Mouse (Mus musculus) ZHBTc4 (cell line): ENCODE data around the gene Ercc2.

ENCODE experiments used
- DNase-seq: peaks from one replicate; pipeline ENCODE4 v3.0.0-alpha.2; 2011; ENCODE audit warnings: low read depth, low spot score

Ercc2 gene

DNA sequence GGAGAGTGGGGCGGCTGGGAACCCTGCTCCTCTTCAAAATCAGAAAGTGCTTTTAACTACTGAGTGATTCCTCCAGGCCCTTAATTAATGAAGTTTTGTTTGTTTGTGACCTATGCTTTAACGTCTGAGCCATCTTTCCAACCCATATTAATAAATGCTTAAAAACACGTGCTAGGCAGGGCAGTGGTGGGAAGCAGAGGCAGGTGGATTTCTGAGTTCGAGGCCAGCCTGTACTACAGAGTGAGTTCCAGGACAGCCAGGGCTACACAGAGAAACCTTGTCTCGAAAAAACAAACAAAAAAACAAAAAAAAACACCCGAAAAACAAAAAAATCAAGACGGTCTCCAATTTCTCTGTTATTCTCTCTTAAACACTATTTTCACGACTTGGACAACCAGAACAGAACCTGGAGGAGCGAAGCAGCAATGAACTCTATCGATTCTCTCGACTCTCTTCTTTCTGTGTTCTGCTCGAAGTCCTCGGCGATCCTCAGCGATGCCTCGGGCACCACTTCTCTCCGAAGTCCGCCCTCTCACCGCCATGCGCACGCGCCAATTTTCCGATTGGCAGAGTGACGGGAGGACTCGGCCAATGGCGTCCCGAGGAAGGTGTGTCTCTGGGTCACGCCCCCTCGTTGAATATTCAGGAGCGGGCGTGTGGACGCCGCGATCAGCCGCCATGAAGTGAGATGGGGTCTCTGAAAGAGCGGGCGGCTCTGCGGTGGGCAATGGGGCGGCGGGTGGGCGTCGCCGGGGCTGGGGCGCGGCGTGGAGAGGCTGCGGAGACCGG lies at the start of gene Ercc2:
Gene Ercc2, plus strand, starts transcription at position 634 of the 789 bp plus-strand sequence.
- DNase-seq, result peak; percentile 100

DNA sequence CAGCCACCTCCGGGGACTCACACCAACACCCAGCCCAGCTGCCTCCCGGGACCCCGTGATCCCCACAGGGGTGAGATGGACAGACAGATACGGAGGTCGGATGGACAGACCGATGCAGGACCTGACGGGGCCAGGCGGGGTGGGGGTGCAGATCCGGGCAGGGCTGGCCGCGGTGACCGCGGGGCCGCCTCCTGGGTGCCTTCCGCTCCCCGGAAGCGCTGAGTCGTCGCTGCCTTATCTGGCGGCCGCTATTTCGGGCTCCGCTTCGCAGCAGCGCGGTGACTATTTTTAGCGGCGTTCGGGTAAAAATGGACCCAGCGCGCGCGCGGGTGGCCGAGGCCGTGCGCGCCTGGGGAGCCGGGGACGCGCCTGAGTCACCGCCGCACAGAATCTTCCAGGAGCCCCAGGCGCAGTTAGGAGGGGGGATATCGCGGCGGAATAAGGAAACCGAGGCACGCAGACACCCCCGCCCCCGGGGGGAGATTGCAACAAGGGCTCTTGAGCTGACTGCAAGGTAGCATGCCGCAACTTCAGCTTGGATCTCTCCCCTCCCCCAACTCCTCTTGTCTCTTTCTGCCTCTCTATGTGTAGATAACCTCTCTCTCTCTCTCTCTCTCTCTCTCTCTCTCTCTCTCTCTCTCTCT lies 49.0 kb upstream of the Ercc2 start:
- no peak for DNase-seq

DNA sequence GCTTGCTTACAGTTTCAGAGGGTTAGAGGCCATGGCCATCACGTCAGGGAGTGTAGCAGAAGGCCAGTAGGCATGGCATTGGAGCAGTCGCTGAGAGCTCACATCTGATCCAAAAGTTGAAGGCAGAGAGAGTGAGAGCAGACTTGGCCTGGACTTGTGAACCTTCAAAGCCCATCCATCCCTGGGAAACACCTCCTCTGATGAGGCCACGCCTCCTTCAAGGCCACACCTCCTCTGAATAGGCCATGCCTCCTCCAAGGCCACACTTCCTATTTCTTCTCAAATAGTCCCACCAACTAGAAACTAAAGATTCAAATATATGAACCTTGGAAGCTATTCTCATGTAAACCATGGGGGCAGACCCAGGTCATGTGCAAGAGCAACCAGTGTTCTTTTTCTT lies 46.2 kb upstream of the Ercc2 start:
- peak; percentile 82 for DNase-seq

DNA sequence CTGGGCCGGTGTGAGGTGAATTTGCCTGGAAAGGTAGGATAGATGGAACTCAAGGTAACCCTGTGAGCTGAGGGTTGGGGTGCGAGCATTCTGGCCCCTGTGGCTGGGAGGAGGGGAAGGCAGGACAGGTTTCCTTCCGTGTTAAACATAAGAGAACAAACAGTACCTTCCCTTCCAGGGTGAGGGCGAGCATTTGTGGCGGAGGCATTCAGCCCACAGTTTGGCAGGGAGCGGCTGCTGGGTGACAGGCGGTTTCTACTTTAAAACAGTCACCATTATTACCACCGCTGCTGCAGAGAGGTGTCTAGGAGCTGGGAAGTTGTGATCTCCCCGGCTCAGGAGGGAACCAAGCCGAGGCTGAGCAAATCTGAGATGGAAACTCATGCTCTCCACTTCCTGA lies 44.7 kb upstream of the Ercc2 start:
- DNase-seq, result no peak

DNA sequence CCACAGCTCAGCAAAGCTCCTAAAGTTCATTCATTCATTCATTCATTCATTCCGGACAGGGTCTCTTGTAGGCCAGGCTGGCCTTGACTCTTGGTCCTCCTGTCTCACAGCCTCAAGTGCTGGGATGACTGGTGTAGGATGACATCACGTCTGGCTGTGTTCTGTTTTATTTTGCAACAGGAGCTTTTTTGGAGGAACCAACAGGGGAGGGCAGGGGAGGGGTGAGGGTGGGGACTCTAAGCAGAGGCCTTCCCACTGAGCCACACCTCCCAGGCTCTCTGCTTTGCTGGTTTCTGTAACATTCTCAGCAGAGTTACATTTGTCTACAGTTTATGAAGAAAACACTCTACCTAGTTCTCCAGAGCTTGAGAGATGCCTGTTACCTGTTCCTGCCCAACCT lies 43.8 kb upstream of the Ercc2 start:
- DNase-seq, result no peak

DNA sequence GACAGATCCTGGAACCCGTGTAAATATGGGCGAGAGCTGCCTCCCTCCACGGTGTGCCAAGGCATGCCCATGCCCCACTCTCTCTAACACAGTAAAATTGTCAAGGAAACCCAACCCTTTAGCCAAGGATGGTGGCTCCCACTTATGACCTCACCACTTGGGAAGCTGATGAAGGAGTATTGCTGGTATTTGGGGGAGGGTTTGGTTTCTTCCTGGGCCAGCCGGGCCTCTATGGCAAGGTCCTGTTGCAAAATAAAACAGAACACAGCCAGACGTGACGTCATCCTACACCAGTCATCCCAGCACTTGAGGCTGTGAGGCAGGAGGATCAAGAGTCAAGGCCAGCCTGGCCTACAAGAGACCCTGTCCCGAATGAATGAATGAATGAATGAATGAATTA lies 43.2 kb upstream of the Ercc2 start:
- DNase-seq, result no peak

DNA sequence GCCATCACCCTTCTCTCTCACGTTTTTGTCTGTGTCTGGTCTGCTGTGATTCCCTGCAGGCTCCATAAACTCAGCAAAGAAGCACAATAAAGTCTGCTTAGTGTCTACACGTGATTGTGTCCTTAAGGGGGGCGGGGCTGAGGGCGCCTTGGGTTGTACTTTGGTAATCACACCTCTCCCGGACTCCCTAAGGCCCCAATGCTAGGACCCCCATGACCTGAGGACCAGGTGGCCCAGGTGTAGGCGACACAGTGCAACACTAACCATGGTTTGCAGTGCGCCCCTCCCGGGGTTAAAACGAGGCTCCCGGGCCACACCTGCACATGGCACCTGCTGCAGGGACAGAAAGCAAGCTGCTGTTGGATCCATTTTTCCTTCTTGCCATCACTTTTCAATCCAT lies 40.6 kb upstream of the Ercc2 start:
- no peak for DNase-seq

DNA sequence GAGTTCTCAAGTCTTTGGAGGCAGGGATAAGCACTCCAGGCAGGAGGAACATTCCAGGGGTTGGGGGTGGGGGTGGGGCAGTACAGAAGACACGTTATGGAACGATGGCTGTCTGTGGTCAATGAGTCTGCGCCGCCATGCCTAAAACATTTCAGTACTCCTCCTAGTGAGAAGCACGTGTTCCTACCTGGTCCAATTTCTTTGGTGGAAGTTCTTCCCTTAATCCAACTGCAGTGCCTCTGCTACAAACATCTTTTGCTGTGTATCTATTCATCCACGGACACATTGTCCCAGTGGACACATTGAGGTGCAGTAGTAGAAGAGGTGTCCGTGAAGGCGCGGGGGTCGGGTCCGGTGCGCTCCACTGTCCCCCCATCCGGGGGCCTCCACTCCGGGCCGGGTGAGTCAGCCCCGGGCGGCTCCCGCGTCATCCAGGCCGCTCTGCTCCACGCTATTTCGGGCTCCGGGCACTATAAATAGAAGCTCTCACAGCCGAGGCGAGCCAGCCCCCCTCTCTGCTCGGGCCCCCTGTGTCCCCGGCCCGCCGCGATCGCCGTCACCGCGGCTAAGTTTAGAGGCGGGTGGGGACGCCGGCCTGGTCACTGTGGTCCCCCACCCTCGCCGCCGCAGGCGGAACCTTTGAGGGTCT lies 39.9 kb upstream of the Ercc2 start:
- DNase-seq, result peak; percentile 67

DNA sequence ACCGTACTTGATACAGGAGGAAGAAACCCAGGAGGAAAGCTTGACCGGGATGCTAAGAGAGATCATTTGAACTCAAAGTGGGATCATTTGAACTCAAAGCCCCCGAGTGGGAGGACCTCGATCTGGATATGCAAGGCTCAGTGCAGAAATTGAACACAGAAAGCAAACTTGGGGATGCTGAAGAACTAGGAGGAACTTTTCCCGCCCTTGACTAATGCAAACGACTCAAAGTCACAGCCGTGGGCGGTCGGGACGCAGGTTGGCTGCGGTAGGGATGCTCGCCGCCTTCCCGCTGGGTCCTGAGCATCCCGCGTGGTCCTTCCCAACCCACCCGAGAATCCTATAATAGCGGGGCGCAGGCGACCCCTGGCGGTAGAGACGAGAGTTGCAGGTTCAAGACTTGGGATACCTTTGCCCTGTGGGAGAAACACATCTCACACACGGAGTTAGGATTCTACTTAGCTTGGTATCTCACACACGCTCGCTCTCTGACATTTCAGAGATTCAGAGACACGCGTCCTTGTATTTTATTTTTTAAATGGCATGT lies 39.3 kb upstream of the Ercc2 start:
- DNase-seq, result no peak

DNA sequence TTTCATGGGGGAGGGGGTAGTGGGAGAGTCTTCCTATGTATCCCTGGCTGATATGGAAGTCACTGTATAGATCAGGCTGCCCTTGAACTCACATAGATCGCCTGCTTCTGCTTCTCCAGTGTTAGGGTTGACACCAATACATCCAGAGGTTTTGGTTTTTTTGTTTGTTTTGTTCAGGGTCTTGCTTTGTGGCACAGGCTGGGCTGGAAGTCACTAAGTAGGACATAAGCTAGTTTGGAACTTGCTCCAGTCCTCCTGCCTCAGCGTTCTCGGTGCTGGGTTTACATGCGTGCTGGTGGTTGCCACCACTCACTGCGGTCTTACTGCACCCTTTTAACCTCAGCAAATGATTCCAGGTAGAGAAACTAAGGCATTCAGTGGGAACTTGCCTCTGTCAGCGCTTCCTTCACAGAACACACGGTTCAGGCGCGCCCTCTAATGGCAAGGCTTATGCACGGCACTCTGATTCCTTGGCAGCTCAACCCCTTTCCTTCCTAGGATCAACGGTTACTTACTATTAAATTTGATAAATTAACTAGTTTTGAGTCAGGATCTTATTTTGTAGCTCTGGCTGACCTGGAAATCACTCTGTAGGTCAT lies 38.5 kb upstream of the Ercc2 start:
- peak; percentile 92 for DNase-seq

DNA sequence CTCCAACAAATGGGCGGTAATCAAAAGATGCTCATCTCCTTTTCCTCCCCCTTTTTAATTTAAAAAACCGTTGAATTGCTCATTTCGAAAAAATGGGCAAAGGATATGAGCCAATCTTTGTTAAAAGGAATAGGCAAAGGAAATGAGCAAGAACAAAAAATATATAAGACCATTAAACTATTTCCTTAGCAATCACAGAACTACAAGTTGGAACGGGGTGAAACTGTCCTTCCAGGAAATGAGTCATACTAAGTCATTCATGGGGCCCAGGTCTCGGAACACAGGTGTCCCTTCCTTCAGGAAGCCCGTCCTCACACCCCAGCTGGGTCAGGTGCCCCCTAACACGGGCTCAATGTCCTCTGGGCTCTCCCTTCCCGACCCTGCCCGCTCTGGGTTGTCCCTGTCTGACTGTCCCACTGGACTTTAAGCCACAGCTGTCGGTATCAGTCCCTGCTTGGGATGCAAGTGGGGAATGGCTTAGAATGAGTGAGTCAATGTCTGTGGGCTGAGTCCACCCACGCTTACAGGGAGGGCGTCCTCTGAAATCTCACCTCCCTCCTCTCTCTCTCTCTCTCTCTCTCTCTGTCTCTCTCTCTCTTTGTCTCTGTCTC lies 37.5 kb upstream of the Ercc2 start, which contains the start of gene Ercc1:
Gene Ercc1, plus strand, starts transcription at position 542 of the 611 bp plus-strand sequence.
- DNase-seq, result no peak

DNA sequence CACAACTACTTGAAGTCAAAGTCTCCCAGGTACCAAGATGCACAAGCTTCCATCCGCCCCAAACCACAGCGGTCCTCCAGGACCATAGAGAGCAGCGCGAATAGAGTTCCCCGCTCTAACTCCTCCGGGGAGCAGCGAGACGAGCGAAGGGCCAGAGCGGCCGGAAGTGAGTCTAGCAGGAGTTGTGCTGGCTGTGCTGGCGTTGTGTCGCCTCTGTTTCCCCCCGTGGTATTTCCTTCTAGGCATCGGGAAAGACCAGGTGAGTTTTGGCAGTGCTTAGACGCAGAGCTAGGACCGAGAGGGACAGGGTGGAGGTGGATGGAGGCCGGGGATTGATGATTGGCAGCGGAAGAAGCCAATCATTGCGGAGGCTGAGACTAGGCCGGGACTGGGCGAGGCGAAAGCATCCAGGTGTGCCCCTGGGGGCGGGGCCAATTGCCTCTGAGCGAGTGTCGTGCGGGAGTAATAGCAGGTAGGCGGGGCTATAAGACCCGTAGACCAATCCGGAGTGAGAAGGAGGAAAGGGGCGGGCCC lies 36.8 kb upstream of the Ercc2 start:
- peak; percentile 100 for DNase-seq

DNA sequence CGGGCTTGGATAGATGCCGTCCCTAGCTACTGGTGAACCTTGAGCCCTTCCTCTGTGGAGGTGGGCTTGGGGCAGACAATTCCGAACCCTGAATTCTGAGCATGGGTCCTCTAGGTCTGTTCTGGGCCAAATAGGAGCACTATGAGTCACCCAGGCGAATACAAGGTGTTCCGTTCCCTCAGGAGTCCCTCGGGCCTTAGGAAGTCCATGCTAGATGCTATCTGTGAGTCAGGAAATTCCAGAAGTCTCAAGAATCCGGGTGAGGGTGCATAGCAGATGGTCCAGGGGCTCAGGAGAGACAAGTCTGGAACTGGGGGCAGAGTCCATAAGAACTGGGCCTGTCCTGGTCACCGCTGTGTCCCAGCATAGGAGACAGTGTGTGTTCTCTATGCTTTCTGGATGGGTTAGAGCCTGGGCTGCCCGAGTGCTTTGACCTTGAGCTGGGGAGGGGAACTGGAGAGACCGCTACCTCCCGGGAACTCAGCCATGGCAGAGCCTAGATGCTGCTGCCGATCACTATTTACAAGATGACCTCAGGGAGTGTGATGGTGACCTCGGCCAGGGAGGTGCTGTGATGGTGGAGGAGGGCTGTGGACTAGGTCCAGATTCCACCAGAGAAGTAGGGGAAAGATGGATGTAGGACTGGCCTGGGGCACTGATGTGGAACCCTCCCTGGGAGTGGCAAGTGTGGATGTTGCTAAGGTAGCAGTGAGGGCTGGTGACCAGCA lies 32.5 kb upstream of the Ercc2 start:
- no peak for DNase-seq

DNA sequence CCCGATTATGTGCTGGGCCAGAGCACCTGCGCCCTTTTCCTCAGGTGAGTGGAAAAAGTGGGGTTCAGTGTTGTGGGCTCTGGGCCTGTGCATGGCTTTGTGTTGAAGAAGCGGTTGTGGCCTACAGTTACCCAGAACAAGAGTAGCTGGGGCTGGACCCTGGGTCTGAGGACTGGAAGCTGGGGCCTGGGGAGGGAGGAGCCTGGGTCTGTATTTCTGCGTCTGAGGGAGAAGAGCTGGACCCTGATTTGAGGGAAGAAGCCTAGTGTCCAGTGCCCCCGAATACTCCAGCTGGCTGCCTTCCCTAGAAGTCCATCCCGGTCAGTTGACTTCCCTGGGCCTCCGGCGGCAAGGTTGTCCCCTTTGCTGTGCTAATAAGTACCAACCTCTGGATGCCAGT lies 31.6 kb upstream of the Ercc2 start:
- DNase-seq, result no peak

DNA sequence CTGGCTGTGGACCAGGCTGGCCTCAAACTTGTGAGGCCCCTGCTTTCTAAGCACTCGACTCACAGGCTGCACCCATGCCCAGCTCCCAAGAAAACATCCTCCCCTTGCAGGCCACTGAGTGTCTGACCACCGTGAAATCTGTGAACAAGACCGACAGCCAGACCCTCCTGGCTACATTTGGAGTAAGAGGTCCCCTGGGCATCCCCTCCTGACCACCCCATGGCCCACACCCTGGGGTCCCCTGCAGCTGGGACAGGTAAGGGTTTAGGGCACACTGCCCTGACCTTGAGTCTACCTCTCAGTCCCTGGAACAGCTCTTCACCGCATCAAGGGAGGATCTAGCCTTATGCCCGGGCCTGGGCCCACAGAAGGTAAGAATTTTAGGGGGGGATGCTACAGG lies 26.8 kb upstream of the Ercc2 start:
- no peak for DNase-seq

DNA sequence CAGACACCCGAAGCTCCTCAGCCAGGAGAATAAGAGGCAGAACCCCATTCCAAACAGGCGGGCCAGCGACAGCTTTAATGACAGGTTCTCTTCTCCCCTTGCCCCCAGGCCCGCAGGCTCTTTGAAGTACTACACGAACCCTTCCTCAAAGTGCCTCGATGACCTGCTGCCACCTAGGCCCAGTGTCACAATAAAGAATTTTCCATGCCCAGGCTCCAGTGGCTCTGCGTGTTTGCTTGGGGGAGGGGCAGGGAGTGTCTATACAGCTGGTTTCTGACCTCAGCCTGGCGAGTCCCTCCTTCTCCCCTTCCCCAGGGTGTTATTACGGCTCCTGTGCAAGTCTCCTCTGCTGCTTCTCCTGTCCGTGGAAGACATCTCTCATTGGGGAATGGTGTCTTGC lies 25.5 kb upstream of the Ercc2 start:
- DNase-seq, result no peak

DNA sequence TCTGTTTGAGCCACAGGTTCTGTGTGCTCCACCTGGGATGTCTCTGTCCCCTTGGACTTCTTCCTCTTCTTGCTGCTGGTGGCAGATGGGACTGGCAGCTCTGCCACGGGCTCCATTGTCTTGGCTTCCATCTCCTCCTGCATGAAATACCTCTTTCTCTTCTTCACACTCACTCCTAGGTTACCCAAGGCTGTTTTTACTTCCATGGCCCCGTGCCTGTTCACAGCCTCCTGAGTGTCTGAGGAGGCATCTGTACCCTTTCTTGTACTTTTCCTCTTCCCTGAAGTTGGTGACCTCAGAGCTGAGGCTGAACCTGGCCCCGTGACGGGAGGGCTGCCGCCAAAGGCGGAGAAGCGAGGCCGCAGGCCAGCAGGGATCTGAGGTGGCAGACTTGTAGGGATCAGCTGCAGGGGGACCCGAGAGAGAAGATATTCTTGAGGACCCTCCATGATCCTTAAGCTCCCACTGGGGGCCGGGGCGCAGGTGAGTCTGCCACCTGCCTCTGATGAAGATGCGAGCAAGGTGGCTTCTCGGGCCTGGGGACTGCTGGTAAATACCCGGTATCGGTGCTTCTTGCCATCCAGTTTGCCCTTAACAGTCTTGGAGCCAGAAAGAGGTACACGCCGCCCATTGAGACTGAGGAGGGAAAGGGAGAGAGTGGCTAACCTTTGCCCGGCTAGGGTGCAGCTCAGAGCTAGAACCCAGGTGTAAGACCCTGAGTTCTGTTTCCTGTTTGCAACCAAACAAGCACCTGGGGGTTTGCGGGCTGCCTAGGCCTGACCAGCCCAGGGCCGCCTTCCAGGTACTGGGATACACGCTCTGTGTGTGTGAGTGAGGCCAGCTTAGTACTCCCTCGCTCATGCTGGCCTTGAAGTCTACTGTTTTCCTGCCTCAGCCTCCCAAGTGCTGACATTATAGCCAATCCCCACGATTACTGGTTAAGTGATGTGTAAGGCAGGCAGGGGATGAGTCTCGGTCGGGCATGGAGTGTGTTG lies 24.1 kb upstream of the Ercc2 start:
- DNase-seq, result no peak

DNA sequence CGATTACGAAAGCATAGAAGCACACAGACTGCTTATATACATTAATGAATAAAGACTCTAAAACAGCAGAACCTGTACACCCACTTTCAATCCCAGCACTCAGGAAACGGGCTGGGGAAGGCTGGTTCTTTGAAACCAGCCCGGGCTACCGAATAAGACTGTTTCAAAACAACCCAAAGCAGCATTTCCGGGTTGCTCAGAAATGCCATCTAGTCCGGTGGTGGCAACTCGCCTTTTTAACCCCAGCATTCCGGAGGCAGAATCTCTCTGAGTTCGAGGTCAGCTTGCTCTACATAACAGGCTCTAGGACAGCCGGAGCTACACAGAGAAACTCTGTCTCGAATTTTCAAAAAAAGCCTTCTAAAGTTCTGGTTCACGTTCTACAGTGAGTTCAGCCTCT lies 23.2 kb upstream of the Ercc2 start:
- DNase-seq, result no peak

DNA sequence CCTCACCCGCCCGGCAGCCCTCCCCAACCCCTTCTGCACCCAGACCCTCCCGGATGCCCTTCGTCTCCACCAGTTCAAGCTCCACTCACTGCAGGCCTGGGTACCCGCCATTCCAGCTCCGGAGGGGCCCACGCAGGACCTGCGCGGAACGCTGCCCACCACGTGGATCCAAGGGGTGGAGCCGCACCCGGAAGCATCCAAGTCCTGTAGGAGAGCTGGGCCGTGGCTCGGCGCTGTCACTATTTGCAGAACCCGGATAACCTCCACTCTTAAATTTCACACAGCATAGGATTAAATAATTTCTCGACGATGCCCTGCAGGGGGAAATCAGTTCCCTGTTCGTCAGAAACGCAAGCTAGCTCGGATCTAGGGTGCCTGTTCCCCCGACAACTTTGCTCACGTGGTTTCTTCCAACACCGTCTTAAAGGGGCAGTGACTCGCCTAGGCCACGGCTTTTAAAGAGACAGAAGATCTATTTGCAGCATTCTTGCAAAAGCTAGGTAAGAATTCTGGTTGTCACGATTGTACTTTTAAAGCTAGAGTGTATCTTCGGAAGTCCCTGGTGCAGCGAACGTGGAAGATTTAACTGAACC lies 22.4 kb upstream of the Ercc2 start, which contains the start of the genes Cd3eap and Ppp1r13l:
Gene Cd3eap, minus strand, starts transcription at position 185 of the 593 bp plus-strand sequence.
Gene Ppp1r13l, plus strand, starts transcription at position 451 of the 593 bp plus-strand sequence.
- DNase-seq, result peak; percentile 92
